Mouse (Mus musculus): ENCODE data around the gene Ccr3. TPM values are rescaled to one million over a fixed set of nuclear protein-coding genes. Genes with fewer than 3 reads are reported as not detected.

The Ccr3 gene
- polyA plus RNA-seq, 1 experiment from 2014 or later: not detected

- no peaks in the 10 kb centered on the region for H3K9me3 ChIP-seq (replicated peaks; ENCODE audit: control insufficient read depth, low read length)
- no peak overlapping the region for H3K4me3 ChIP-seq (ENCODE audit: low read depth, low read length)
- no peaks in the 10 kb centered on the region for H3K4me1 ChIP-seq (ENCODE audit: control insufficient read depth, insufficient read depth, low read length)
- no peaks in the 10 kb centered on the region for H3K27me3 ChIP-seq (ENCODE audit: control insufficient read depth, insufficient read depth, low read length)
- WGBS (ENCODE audit: insufficient replicate concordance): 78% methylated on average over 3 of the region's 3 CpGs
- H3K36me3 ChIP-seq (ENCODE audit: control insufficient read depth, insufficient read depth, low read length): no peaks in the 10 kb centered on the region
- no peak for ATAC-seq (replicated peaks; ENCODE audit: insufficient number of reproducible peaks, low FRiP score, low TSS enrichment)
- H3K9ac ChIP-seq (ENCODE audit: low read depth, low read length): no peak overlapping the region
- H3K27ac ChIP-seq (ENCODE audit: low read depth, low read length): no peak overlapping the region
- no peak overlapping the region for H3K4me2 ChIP-seq
Observed at GRCm38 (mm10) chr9:123989671-123990070, 32.1 kb upstream of the Ccr3 start.

- no peak for ATAC-seq (replicated peaks; ENCODE audit: insufficient number of reproducible peaks, low FRiP score, low TSS enrichment)
- Histone ChIP-seq H3K4me3 (ENCODE audit: low read depth, low read length) (no peak overlapping the region), H3K27me3 (ENCODE audit: control insufficient read depth, insufficient read depth, low read length) (no peaks in the 10 kb centered on the region), H3K4me2 (no peak overlapping the region), H3K4me1 (ENCODE audit: control insufficient read depth, insufficient read depth, low read length) (no peaks in the 10 kb centered on the region), H3K36me3 (ENCODE audit: control insufficient read depth, insufficient read depth, low read length) (no peaks in the 10 kb centered on the region), H3K9ac (ENCODE audit: low read depth, low read length) (no peak overlapping the region), H3K27ac (ENCODE audit: low read depth, low read length) (no peak overlapping the region), H3K9me3 (replicated peaks; ENCODE audit: control insufficient read depth, low read length) (no peaks in the 10 kb centered on the region)
- WGBS (ENCODE audit: insufficient replicate concordance): 17% methylated on average over 1 of the region's 1 CpGs
Observed at GRCm38 (mm10) chr9:123991312-123991906, 30.4 kb upstream of the Ccr3 start.

GRCm38 (mm10) chr9:123997719-123998118 is 24.1 kb upstream of the Ccr3 start:
- WGBS (ENCODE audit: insufficient replicate concordance): 48% methylated on average over 3 of the region's 3 CpGs
- Histone ChIP-seq H3K4me3 (ENCODE audit: low read depth, low read length) (no peak overlapping the region), H3K9ac (ENCODE audit: low read depth, low read length) (no peak overlapping the region), H3K9me3 (replicated peaks; ENCODE audit: control insufficient read depth, low read length) (no peaks in the 10 kb centered on the region), H3K4me2 (no peak overlapping the region), H3K4me1 (ENCODE audit: control insufficient read depth, insufficient read depth, low read length) (no peaks in the 10 kb centered on the region), H3K27ac (ENCODE audit: low read depth, low read length) (no peak overlapping the region), H3K27me3 (ENCODE audit: control insufficient read depth, insufficient read depth, low read length) (no peaks in the 10 kb centered on the region), H3K36me3 (ENCODE audit: control insufficient read depth, insufficient read depth, low read length) (no peaks in the 10 kb centered on the region)
- ATAC-seq (replicated peaks; ENCODE audit: insufficient number of reproducible peaks, low FRiP score, low TSS enrichment): no peak

GRCm38 (mm10) chr9:123999784-124000183 is 22.0 kb upstream of the Ccr3 start:
- no peaks in the 10 kb centered on the region for H3K27me3 ChIP-seq (ENCODE audit: control insufficient read depth, insufficient read depth, low read length)
- H3K4me3 ChIP-seq (ENCODE audit: low read depth, low read length): no peak overlapping the region
- H3K27ac ChIP-seq (ENCODE audit: low read depth, low read length): no peak overlapping the region
- H3K36me3 ChIP-seq (ENCODE audit: control insufficient read depth, insufficient read depth, low read length): no peaks in the 10 kb centered on the region
- ATAC-seq (replicated peaks; ENCODE audit: insufficient number of reproducible peaks, low FRiP score, low TSS enrichment): no peak
- no peaks in the 10 kb centered on the region for H3K9me3 ChIP-seq (replicated peaks; ENCODE audit: control insufficient read depth, low read length)
- WGBS (ENCODE audit: insufficient replicate concordance): 73% methylated on average over 2 of the region's 2 CpGs
- no peak overlapping the region for H3K9ac ChIP-seq (ENCODE audit: low read depth, low read length)
- no peak overlapping the region for H3K4me2 ChIP-seq
- no peaks in the 10 kb centered on the region for H3K4me1 ChIP-seq (ENCODE audit: control insufficient read depth, insufficient read depth, low read length)

GRCm38 (mm10) chr9:124012691-124013090 is 9.1 kb upstream of the Ccr3 start:
- Histone ChIP-seq H3K27ac (ENCODE audit: low read depth, low read length) (no peak overlapping the region), H3K9ac (ENCODE audit: low read depth, low read length) (no peak overlapping the region), H3K4me2 (no peak overlapping the region), H3K4me1 (ENCODE audit: control insufficient read depth, insufficient read depth, low read length) (no peaks in the 10 kb centered on the region), H3K27me3 (ENCODE audit: control insufficient read depth, insufficient read depth, low read length) (no peaks in the 10 kb centered on the region), H3K9me3 (replicated peaks; ENCODE audit: control insufficient read depth, low read length) (no peaks in the 10 kb centered on the region), H3K4me3 (ENCODE audit: low read depth, low read length) (no peak overlapping the region), H3K36me3 (ENCODE audit: control insufficient read depth, insufficient read depth, low read length) (no peaks in the 10 kb centered on the region)
- WGBS (ENCODE audit: insufficient replicate concordance): 55% methylated on average over 2 of the region's 2 CpGs
- ATAC-seq (replicated peaks; ENCODE audit: insufficient number of reproducible peaks, low FRiP score, low TSS enrichment): no peak

- no peaks in the 10 kb centered on the region for H3K27me3 ChIP-seq (ENCODE audit: control insufficient read depth, insufficient read depth, low read length)
- H3K9me3 ChIP-seq (replicated peaks; ENCODE audit: control insufficient read depth, low read length): no peaks in the 10 kb centered on the region
- H3K4me3 ChIP-seq (ENCODE audit: low read depth, low read length): no peak overlapping the region
- no peak overlapping the region for H3K27ac ChIP-seq (ENCODE audit: low read depth, low read length)
- H3K9ac ChIP-seq (ENCODE audit: low read depth, low read length): no peak overlapping the region
- 69% methylated on average over 3 of the region's 3 CpGs for WGBS (ENCODE audit: insufficient replicate concordance)
- no peak for ATAC-seq (replicated peaks; ENCODE audit: insufficient number of reproducible peaks, low FRiP score, low TSS enrichment)
- no peaks in the 10 kb centered on the region for H3K36me3 ChIP-seq (ENCODE audit: control insufficient read depth, insufficient read depth, low read length)
- H3K4me1 ChIP-seq (ENCODE audit: control insufficient read depth, insufficient read depth, low read length): no peaks in the 10 kb centered on the region
- no peak overlapping the region for H3K4me2 ChIP-seq
Observed at GRCm38 (mm10) chr9:124013270-124013669, 8.5 kb upstream of the Ccr3 start.

GRCm38 (mm10) chr9:124014985-124015652 is 6.7 kb upstream of the Ccr3 start:
- ATAC-seq (replicated peaks; ENCODE audit: insufficient number of reproducible peaks, low FRiP score, low TSS enrichment): no peak
- WGBS (ENCODE audit: insufficient replicate concordance): 82% methylated on average over 2 of the region's 2 CpGs
- no peak overlapping the region for H3K4me3 ChIP-seq (ENCODE audit: low read depth, low read length)
- no peaks in the 10 kb centered on the region for H3K27me3 ChIP-seq (ENCODE audit: control insufficient read depth, insufficient read depth, low read length)
- no peak overlapping the region for H3K9ac ChIP-seq (ENCODE audit: low read depth, low read length)
- no peak overlapping the region for H3K4me2 ChIP-seq
- no peaks in the 10 kb centered on the region for H3K9me3 ChIP-seq (replicated peaks; ENCODE audit: control insufficient read depth, low read length)
- no peaks in the 10 kb centered on the region for H3K4me1 ChIP-seq (ENCODE audit: control insufficient read depth, insufficient read depth, low read length)
- H3K36me3 ChIP-seq (ENCODE audit: control insufficient read depth, insufficient read depth, low read length): no peaks in the 10 kb centered on the region
- no peak overlapping the region for H3K27ac ChIP-seq (ENCODE audit: low read depth, low read length)

- 58% methylated on average over 2 of the region's 2 CpGs for WGBS (ENCODE audit: insufficient replicate concordance)
- H3K27ac ChIP-seq (ENCODE audit: low read depth, low read length): no peak overlapping the region
- no peak for ATAC-seq (replicated peaks; ENCODE audit: insufficient number of reproducible peaks, low FRiP score, low TSS enrichment)
- no peaks in the 10 kb centered on the region for H3K9me3 ChIP-seq (replicated peaks; ENCODE audit: control insufficient read depth, low read length)
- no peak overlapping the region for H3K9ac ChIP-seq (ENCODE audit: low read depth, low read length)
- no peaks in the 10 kb centered on the region for H3K27me3 ChIP-seq (ENCODE audit: control insufficient read depth, insufficient read depth, low read length)
- H3K36me3 ChIP-seq (ENCODE audit: control insufficient read depth, insufficient read depth, low read length): no peaks in the 10 kb centered on the region
- H3K4me2 ChIP-seq: no peak overlapping the region
- H3K4me3 ChIP-seq (ENCODE audit: low read depth, low read length): no peak overlapping the region
- H3K4me1 ChIP-seq (ENCODE audit: control insufficient read depth, insufficient read depth, low read length): no peaks in the 10 kb centered on the region
Observed at GRCm38 (mm10) chr9:124016048-124016447, 5.7 kb upstream of the Ccr3 start.

- Histone ChIP-seq H3K4me1 (ENCODE audit: control insufficient read depth, insufficient read depth, low read length) (no peaks in the 10 kb centered on the region), H3K9me3 (replicated peaks; ENCODE audit: control insufficient read depth, low read length) (no peaks in the 10 kb centered on the region), H3K27me3 (ENCODE audit: control insufficient read depth, insufficient read depth, low read length) (no peaks in the 10 kb centered on the region), H3K27ac (ENCODE audit: low read depth, low read length) (no peak overlapping the region), H3K9ac (ENCODE audit: low read depth, low read length) (no peak overlapping the region), H3K4me3 (ENCODE audit: low read depth, low read length) (no peak overlapping the region), H3K4me2 (no peak overlapping the region), H3K36me3 (ENCODE audit: control insufficient read depth, insufficient read depth, low read length) (no peaks in the 10 kb centered on the region)
- 82% methylated on average over 3 of the region's 3 CpGs for WGBS (ENCODE audit: insufficient replicate concordance)
- ATAC-seq (replicated peaks; ENCODE audit: insufficient number of reproducible peaks, low FRiP score, low TSS enrichment): no peak
Observed at GRCm38 (mm10) chr9:124019887-124020286, 1.9 kb upstream of the Ccr3 start.

Measured in heart, embryonic 11.5 days (tissue).